Mouse (Mus musculus) heart, embryonic 16.5 days (tissue): ENCODE measurements around the gene Pomt2. TPM values are rescaled to one million over a fixed set of nuclear protein-coding genes. Genes with fewer than 3 reads are reported as not detected.

Source experiments
- ATAC-seq: fragments of 200-750 bp; cut with Nextera tagmentation; replicated peaks from 2 replicates; pipeline ENCODE4 v1.8.0; 2017; ENCODE audit warnings: moderate number of reproducible peaks; ENCODE audit not compliant: insufficient read depth, low FRiP score; ENCODE audit errors: extremely low read depth
- H3K27ac ChIP-seq: fragments of 300-500 bp; sonication (generic); 2 replicates; pipeline ENCODE4 v1.5.1; 2014; ENCODE audit warnings: mild to moderate bottlenecking, low read length, control low read depth, moderate library complexity
- H3K27me3 ChIP-seq: fragments of 300-500 bp; sonication (generic); 2 replicates; pipeline ENCODE4 v1.6.1; 2014; ENCODE audit warnings: low read length, mixed read lengths; ENCODE audit not compliant: control insufficient read depth, insufficient read depth
- H3K36me3 ChIP-seq: fragments of 300-500 bp; sonication (generic); 2 replicates; pipeline ENCODE4 v1.6.1; 2014; ENCODE audit not compliant: control insufficient read depth, insufficient read depth
- H3K4me1 ChIP-seq: fragments of 300-500 bp; sonication (generic); 2 replicates; pipeline ENCODE4 v1.6.1; 2014; ENCODE audit warnings: low read length, mixed read lengths; ENCODE audit not compliant: control insufficient read depth, insufficient read depth
- H3K4me2 ChIP-seq: fragments of 300-500 bp; sonication (generic); 2 replicates; pipeline ENCODE4 v1.6.1; 2014; ENCODE audit warnings: low read depth, mild to moderate bottlenecking, control low read depth, low read length
- H3K4me3 ChIP-seq: fragments of 300-500 bp; sonication (generic); 2 replicates; pipeline ENCODE4 v1.5.1; 2014; ENCODE audit warnings: mild to moderate bottlenecking, control low read depth, low read length
- H3K9ac ChIP-seq: fragments of 300-500 bp; sonication (generic); 2 replicates; pipeline ENCODE4 v1.6.1; 2014; ENCODE audit warnings: low read length, control low read depth
- H3K9me3 ChIP-seq: fragments of 300-500 bp; sonication (generic); replicated peaks from 2 replicates; pipeline ENCODE4 v1.6.1; 2016; ENCODE audit warnings: low read length; ENCODE audit not compliant: control insufficient read depth
- WGBS: fragments of 180-500 bp; shearing (Covaris S2); extraction: QIAGEN DNeasy Blood & Tissue Kit; methylation state at CpG from one replicate; pipeline ENCODE4 v1.1.7; 2014; 5-methylcytosine and 5-hydroxymethylcytosine counted together
- polyA plus RNA-seq: library from polyadenylated mRNA; unstranded; fragments of >200 nt; fragmentation: Nextera tagmentation; extraction: Ambion mirVana; gene quantifications from 2 replicates; pipeline ENCODE4 v1.2.1, GENCODE M21; 2015

The Pomt2 gene
- polyA plus RNA-seq, 1 experiment from 2014 or later, result 11.9 TPM

DNA sequence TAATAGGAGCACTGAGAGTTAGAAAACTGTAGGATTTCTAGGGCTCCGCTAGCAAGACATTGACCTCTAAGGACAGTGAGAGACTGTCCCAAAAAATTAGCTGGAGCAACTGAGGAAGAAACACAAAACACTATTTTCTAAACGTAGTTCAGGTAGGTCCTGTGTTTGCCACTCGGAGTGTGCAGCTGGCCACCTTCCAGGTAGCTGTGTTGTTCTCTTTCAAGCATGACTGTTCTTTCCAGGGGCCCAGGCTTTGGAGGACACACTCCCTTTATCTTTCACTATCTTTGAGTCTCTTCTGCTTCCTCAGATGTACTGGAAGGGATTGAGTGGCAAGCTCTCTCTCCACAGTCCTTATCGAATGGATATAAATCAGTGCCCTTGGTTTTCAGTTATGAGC, 44.3 kb downstream of the Pomt2 start:
- Histone ChIP-seq H3K4me2 (no peak overlapping the region), H3K27me3 (peaks cover 27% of the 10 kb centered on the region), H3K9ac (no peak overlapping the region), H3K27ac (no peak overlapping the region), H3K9me3 (no peaks in the 10 kb centered on the region), H3K4me1 (no peaks in the 10 kb centered on the region), H3K36me3 (no peaks in the 10 kb centered on the region), H3K4me3 (no peak overlapping the region)
- ATAC-seq, result no peak
- WGBS, result 81% methylated on average over 4 of the region's 4 CpGs

DNA sequence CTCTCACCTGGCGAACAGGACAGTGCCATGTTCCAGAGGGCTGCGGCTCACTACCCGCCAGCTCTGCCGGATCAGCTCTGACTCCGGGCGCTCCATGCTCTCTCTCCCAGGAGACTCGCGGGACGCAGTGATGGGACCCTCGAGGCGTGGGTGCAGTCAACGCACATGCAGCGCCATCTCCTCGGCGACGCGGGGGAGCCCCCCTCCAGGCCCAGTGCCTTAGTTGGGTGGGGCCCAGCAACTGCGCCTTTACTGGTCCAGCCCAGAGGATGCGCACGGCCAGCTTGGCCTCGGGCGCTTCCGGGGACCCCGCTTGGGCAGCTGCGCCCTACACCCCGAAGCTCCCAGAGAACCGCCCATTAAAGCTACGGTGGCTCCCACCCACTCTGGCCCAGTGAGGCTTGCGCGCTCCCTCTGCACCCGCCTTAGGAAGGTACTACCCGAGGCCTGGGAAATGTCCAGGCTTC, 45.6 kb downstream of the Pomt2 start, which contains the start of gene Ngb:
TSS of gene Ngb (minus strand) at position 375 of the 467 bp plus-strand sequence.
- no peak; the same call in 1 of the 2 replicates for ATAC-seq
- Histone ChIP-seq H3K36me3 (no peaks in the 10 kb centered on the region), H3K4me3 (peak within 1 kb of the TSS; percentile 11), H3K9ac (no peak within 1 kb of the TSS), H3K4me1 (no peaks in the 10 kb centered on the region), H3K27ac (no peak within 1 kb of the TSS), H3K9me3 (no peaks in the 10 kb centered on the region), H3K27me3 (peaks cover 27% of the 10 kb centered on the region), H3K4me2 (peak within 1 kb of the TSS; percentile 40)
- 5% methylated on average over 32 of the region's 32 CpGs for WGBS

DNA sequence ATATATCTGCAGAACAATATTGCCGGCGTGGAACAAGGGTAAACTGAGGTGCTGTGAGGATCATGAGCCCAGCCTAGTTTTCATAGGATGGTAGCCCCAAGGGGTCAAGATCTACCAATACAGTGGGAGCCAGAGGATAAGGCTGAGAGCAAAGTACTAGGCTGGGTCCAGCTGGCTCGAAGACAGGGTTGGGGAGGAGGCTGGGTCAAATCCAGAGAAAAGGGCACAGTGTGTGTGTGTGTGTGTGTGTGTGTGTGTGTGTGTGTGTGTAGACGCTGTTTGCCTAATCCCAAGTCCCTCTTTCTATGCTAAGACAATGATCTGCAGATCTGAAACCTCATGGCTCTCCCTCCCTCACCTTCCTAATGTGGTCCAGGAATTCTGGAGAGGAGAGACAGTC, 47.4 kb downstream of the Pomt2 start:
- Histone ChIP-seq H3K27ac (no peak overlapping the region), H3K4me2 (no peak overlapping the region), H3K27me3 (peaks cover 27% of the 10 kb centered on the region), H3K9ac (no peak overlapping the region), H3K4me1 (no peaks in the 10 kb centered on the region), H3K9me3 (no peaks in the 10 kb centered on the region), H3K4me3 (no peak overlapping the region), H3K36me3 (no peaks in the 10 kb centered on the region)
- ATAC-seq, result no peak
- WGBS, result 77% methylated on average over 4 of the region's 4 CpGs

DNA sequence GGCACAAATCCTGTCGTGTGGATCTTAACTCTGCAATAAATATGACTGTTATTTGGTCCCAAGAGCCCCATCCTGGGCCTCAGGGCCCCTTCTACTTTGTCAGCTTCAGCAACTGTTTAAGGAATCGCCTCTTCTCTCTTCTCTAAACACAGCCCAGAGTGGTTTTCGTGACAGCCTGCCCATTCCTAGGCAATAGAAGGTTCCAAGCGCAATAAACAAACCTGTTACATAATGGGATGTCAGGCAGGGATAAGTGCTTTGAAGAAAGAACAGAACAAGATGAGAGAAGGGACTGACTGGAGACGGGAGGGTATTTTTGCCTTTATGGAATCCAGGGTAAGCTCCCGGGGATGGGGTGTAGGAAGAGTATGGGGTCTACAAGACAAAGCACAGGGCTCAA, 54.1 kb downstream of the Pomt2 start:
- WGBS, result 64% methylated on average over 6 of the region's 6 CpGs

DNA sequence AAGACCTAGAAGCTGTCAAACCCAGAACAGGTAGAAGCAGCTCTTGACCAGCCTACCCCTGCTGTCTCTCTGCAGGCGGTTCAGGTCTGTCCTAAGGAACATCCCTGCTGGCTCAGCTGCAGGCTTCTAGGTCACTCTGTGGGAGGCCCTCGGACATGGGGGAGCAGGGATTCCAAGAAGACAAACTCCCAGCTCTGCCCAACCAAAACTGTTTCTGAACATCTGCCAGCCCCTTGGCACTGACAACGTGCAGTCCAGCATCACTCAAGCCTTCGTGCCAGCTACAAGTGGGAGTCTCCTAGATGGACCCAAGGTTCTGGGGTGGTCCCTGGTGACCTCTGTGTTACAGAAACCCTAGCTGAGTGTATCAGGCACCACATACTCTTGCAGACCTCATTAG, 54.5 kb downstream of the Pomt2 start:
- 56% methylated on average over 4 of the region's 4 CpGs for WGBS
- Histone ChIP-seq H3K27ac (no peak overlapping the region), H3K9ac (no peak overlapping the region), H3K27me3 (no peaks in the 10 kb centered on the region), H3K4me1 (peaks cover 14% of the 10 kb centered on the region), H3K9me3 (no peaks in the 10 kb centered on the region), H3K36me3 (no peaks in the 10 kb centered on the region), H3K4me2 (no peak overlapping the region), H3K4me3 (no peak overlapping the region)
- ATAC-seq, result no peak

More for the DNA sequence above, 54.1 kb downstream of the Pomt2 start:
- Histone ChIP-seq H3K4me2 (no peak overlapping the region), H3K4me3 (no peak overlapping the region), H3K27ac (no peak overlapping the region), H3K27me3 (no peaks in the 10 kb centered on the region), H3K9ac (no peak overlapping the region), H3K36me3 (no peaks in the 10 kb centered on the region), H3K9me3 (no peaks in the 10 kb centered on the region), H3K4me1 (peaks cover 14% of the 10 kb centered on the region)
- no peak for ATAC-seq

DNA sequence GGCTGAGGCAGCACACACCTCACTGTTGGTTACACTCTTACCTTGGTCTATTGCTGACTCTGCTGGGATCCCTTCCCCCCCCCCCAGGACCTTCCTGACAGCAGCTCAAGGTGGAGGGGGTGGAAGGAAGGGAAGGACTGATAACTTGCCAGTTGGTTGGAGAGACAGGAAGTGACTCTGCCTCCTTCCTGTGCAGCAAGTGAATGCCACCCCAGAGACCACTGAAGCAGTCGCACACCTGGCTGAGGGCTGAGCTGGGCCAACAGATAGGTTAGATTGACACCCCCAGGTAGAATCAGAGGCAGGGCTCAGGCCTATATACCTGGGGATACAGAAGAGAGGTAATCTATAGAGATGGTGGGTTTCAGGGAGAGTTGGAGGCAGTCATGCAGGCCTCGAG, 55.9 kb downstream of the Pomt2 start:
- H3K9me3 ChIP-seq, result no peaks in the 10 kb centered on the region
- H3K27ac ChIP-seq, result no peak overlapping the region
- no peaks in the 10 kb centered on the region for H3K27me3 ChIP-seq
- ATAC-seq, result no peak
- no peak overlapping the region for H3K9ac ChIP-seq
- H3K4me1 ChIP-seq, result peaks cover 14% of the 10 kb centered on the region
- no peak overlapping the region for H3K4me3 ChIP-seq
- H3K36me3 ChIP-seq, result no peaks in the 10 kb centered on the region
- WGBS, result 70% methylated on average over 2 of the region's 2 CpGs
- H3K4me2 ChIP-seq, result no peak overlapping the region

DNA sequence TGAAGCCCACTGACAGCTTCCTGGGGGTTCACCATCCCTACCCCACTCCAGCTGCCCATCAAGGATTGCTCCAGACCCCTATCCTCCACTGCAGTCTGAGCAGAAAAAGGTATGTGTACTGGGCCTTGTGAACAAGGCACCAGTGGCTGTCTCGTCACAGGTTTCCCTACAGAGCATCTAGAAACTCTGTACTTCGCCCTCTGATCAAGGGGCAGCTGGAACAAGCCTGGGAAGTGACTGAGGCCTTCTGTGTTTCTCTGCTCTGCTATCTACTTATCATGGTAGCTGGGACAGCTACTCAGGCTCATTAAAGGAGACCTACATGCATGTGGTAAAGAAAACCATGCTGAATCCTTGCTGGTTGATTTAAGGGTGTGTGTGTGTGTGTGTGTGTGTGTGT, 58.1 kb downstream of the Pomt2 start:
- Histone ChIP-seq H3K27me3 (no peaks in the 10 kb centered on the region), H3K27ac (no peak overlapping the region), H3K4me1 (peaks cover 14% of the 10 kb centered on the region), H3K9ac (no peak overlapping the region), H3K9me3 (no peaks in the 10 kb centered on the region), H3K4me2 (no peak overlapping the region), H3K36me3 (no peaks in the 10 kb centered on the region), H3K4me3 (no peak overlapping the region)
- no peak for ATAC-seq
- WGBS, result 86% methylated on average over 2 of the region's 2 CpGs

DNA sequence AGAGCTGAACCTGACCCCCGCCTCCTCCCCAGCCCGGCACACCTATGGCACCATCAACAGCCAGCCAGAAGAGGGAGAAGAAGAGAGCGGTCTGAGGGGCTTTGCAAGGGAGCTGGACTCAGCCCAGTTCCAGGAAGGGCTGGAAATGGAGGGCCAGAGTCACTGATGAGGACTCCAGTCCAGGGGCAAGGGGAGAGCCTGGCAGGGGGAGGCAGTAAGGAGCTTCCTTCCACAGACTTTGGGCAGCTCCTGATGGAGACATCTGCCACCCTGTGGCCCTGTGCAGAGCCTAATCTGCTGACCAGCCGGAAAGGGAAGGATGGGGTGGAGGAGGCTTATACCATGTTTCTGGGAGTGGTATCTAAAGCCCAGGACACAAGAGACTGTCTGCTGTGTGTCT, 58.5 kb downstream of the Pomt2 start:
- Histone ChIP-seq H3K9ac (no peak overlapping the region), H3K4me3 (no peak overlapping the region), H3K4me2 (no peak overlapping the region), H3K4me1 (peaks cover 14% of the 10 kb centered on the region), H3K27me3 (no peaks in the 10 kb centered on the region), H3K9me3 (no peaks in the 10 kb centered on the region), H3K27ac (no peak overlapping the region), H3K36me3 (no peaks in the 10 kb centered on the region)
- ATAC-seq, result no peak
- WGBS, result 53% methylated on average over 4 of the region's 4 CpGs

DNA sequence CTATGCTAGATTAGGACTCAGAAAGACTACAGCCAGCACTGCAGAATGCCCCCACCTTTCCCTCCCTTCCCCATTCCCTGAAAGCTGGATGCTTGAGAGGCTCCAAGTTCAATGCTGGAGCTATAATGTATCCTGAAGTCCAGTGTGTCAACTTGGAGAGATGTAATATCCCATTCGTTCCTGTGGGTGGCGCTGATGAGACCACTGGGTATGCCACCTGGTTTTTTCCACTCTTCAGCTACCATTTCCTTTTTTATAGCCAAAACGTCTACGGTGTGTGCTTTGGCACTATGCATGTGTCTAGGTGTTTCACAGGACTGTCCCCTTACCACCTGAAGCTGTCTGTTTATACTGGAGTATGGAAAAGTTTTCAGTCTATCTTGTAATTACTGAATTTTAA, 59.4 kb downstream of the Pomt2 start:
- H3K27me3 ChIP-seq, result no peaks in the 10 kb centered on the region
- H3K27ac ChIP-seq, result no peak overlapping the region
- no peaks in the 10 kb centered on the region for H3K36me3 ChIP-seq
- no peak overlapping the region for H3K4me3 ChIP-seq
- H3K9ac ChIP-seq, result no peak overlapping the region
- H3K4me1 ChIP-seq, result peaks cover 14% of the 10 kb centered on the region
- no peaks in the 10 kb centered on the region for H3K9me3 ChIP-seq
- no peak overlapping the region for H3K4me2 ChIP-seq
- no peak for ATAC-seq
- 35% methylated on average over 4 of the region's 4 CpGs for WGBS
